Mouse (Mus musculus): ENCODE results near the gene Comt. TPM values are rescaled to one million over a fixed set of nuclear protein-coding genes. Genes with fewer than 3 reads are reported as not detected.
A peak's percentile ranks its signal among the peaks of the same experiment; 100 is the strongest.

Comt gene
- polyA plus RNA-seq, 1 experiment from 2014 or later = 110 TPM

DNA sequence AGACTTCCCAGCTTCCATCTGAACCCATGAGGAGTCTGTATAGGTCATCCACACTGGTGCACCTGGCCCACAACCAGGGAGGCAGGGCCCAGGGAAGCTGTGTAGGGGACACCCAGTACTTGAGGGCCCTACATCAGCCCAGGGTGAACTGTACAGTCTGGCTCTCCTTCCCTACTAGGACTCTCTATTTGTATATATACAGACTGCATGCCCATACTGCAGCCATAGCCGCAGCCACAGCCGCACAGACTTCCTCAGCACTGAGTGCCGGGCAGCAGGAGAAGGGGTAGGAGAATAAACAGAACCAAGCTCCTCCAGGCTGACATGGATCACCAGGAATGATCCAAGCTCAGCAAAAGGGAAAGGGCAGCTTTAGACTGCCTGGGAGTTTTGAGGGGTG, 34.2 kb upstream of the Comt start:
- H3K9me3 ChIP-seq (ENCODE audit: control insufficient read depth, low read length) = no peaks in the 10 kb centered on the region
- H3K4me1 ChIP-seq (ENCODE audit: control insufficient read depth, insufficient read depth, low read length) = peaks cover 20% of the 10 kb centered on the region
- H3K27me3 ChIP-seq (replicated peaks; ENCODE audit: control insufficient read depth, insufficient read depth, low read length) = no peaks in the 10 kb centered on the region
- no peak overlapping the region for H3K9ac ChIP-seq (ENCODE audit: low read depth, low read length)
- no peak overlapping the region for H3K4me3 ChIP-seq (ENCODE audit: low read length)
- H3K27ac ChIP-seq (ENCODE audit: low read length) = no peak overlapping the region
- no peaks in the 10 kb centered on the region for H3K36me3 ChIP-seq (ENCODE audit: control insufficient read depth, insufficient read depth, low read length)
- WGBS = 69% methylated on average over 3 of the region's 3 CpGs
- no peak overlapping the region for H3K4me2 ChIP-seq (ENCODE audit: low read depth, low read length)
- no peak for ATAC-seq

- no peaks in the 10 kb centered on the region for H3K36me3 ChIP-seq (ENCODE audit: control insufficient read depth, insufficient read depth, low read length)
- H3K9ac ChIP-seq (ENCODE audit: low read depth, low read length) = peak overlapping the region; percentile 54
- no peak overlapping the region; the same call in 1 of the 2 replicates for H3K4me3 ChIP-seq (ENCODE audit: low read length)
- H3K4me2 ChIP-seq (ENCODE audit: low read depth, low read length) = peak overlapping the region; percentile 30; the same call in 1 of the 2 replicates
- H3K27me3 ChIP-seq (replicated peaks; ENCODE audit: control insufficient read depth, insufficient read depth, low read length) = no peaks in the 10 kb centered on the region
- 0 out of 2 replicates have a peak overlapping the region, but pooled peaks have one; percentile 49 for H3K27ac ChIP-seq (ENCODE audit: low read length)
- peaks cover 20% of the 10 kb centered on the region for H3K4me1 ChIP-seq (ENCODE audit: control insufficient read depth, insufficient read depth, low read length)
- 6% methylated on average over 11 of the region's 11 CpGs for WGBS
- peak; percentile 87 for ATAC-seq
- H3K9me3 ChIP-seq (ENCODE audit: control insufficient read depth, low read length) = no peaks in the 10 kb centered on the region
These were observed 33.3 kb upstream of the Comt start for GRCm38 (mm10) chr16:18459955-18460370.

DNA sequence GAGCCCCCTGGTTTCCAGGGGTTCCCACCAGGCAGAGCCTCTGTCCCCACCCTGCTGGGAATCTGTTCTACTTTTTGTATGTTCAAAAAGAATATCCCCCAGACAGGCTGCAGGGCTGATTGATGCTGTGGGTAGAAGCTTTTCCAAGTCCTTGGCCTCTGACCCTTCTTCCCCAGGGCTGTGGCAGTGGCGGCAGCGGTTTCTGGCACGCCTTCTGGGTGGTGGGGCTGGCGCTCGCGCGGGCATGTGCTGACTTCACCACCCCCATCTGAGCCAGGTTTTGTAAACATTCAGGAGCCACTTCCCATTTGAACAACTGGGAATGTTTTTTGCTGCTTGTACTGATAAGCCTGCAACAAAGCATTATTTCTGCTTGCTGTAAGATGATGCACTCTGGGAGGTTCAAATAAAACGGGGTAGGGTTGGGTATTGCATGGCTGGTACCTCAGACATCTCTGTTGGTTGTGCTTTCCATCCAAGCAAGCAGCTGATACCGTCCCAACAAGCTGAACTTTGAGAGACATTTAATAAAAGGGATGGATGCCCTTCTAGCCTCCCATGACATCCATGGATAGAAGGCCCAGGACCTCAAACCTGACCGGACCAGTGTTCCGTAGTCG, 32.8 kb upstream of the Comt start:
- Histone ChIP-seq H3K4me1 (ENCODE audit: control insufficient read depth, insufficient read depth, low read length) (peaks cover 20% of the 10 kb centered on the region), H3K27ac (ENCODE audit: low read length) (peak overlapping the region; percentile 49; the same call in 1 of the 2 replicates), H3K9me3 (ENCODE audit: control insufficient read depth, low read length) (no peaks in the 10 kb centered on the region), H3K27me3 (replicated peaks; ENCODE audit: control insufficient read depth, insufficient read depth, low read length) (no peaks in the 10 kb centered on the region), H3K36me3 (ENCODE audit: control insufficient read depth, insufficient read depth, low read length) (no peaks in the 10 kb centered on the region), H3K4me3 (ENCODE audit: low read length) (no peak overlapping the region), H3K4me2 (ENCODE audit: low read depth, low read length) (peak overlapping the region; percentile 30; the same call in 1 of the 2 replicates), H3K9ac (ENCODE audit: low read depth, low read length) (peak overlapping the region; percentile 54; the same call in 1 of the 2 replicates)
- WGBS = 12% methylated on average over 12 of the region's 12 CpGs
- peak; percentile 42 for ATAC-seq

DNA sequence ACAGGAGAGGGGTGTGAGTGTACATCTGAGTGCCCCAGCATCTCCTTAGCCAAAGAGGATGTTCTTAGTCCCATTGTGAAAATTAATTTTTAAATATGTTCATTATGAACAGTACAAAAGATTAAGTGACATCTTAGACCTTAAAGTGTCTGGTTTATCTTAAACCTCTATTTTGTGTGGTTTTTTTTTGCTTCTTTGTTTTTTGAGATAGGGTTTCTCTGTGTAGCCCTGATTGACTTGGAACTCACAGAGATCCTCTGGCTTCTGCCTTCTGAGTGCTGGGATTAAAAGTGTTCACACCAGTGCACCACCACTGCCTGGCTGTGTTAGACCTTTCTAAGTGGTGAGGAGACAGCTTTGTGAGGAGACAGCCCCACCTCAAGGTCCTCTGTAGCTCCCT, 32.0 kb upstream of the Comt start:
- H3K9me3 ChIP-seq (ENCODE audit: control insufficient read depth, low read length) = no peaks in the 10 kb centered on the region
- no peaks in the 10 kb centered on the region for H3K36me3 ChIP-seq (ENCODE audit: control insufficient read depth, insufficient read depth, low read length)
- H3K4me3 ChIP-seq (ENCODE audit: low read length) = no peak overlapping the region
- no peak overlapping the region for H3K27ac ChIP-seq (ENCODE audit: low read length)
- peaks cover 20% of the 10 kb centered on the region for H3K4me1 ChIP-seq (ENCODE audit: control insufficient read depth, insufficient read depth, low read length)
- H3K27me3 ChIP-seq (replicated peaks; ENCODE audit: control insufficient read depth, insufficient read depth, low read length) = no peaks in the 10 kb centered on the region
- no peak overlapping the region for H3K4me2 ChIP-seq (ENCODE audit: low read depth, low read length)
- no peak for ATAC-seq
- H3K9ac ChIP-seq (ENCODE audit: low read depth, low read length) = no peak overlapping the region

DNA sequence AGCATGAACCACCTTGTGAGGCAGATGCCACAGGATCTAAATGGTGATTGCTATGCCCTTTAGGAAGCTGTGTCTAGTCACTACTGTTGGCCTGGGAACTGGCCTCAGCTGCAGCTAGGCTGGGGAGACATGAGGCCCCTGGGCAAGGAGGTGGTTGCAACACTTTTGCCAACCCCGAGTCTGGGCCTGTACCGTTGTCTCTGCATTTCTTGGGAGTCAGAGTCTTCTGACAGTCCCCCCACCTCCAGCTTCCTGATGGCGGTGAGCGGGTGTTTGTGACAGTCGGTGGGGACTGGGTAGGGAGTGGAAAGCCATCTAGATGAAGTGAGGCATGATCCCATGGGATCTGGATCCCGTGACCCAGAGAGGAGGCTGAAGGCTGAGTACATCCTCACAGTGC, 28.8 kb upstream of the Comt start:
- Histone ChIP-seq H3K4me3 (ENCODE audit: low read length) (no peak overlapping the region), H3K27me3 (replicated peaks; ENCODE audit: control insufficient read depth, insufficient read depth, low read length) (no peaks in the 10 kb centered on the region), H3K36me3 (ENCODE audit: control insufficient read depth, insufficient read depth, low read length) (no peaks in the 10 kb centered on the region), H3K4me2 (ENCODE audit: low read depth, low read length) (no peak overlapping the region), H3K4me1 (ENCODE audit: control insufficient read depth, insufficient read depth, low read length) (peaks cover 17% of the 10 kb centered on the region), H3K27ac (ENCODE audit: low read length) (no peak overlapping the region), H3K9ac (ENCODE audit: low read depth, low read length) (no peak overlapping the region), H3K9me3 (ENCODE audit: control insufficient read depth, low read length) (no peaks in the 10 kb centered on the region)
- 82% methylated on average over 6 of the region's 6 CpGs for WGBS
- ATAC-seq = no peak

GRCm38 (mm10) chr16:18453846-18454245, 27.2 kb upstream of the Comt start:
- no peak for ATAC-seq
- no peaks in the 10 kb centered on the region for H3K27me3 ChIP-seq (replicated peaks; ENCODE audit: control insufficient read depth, insufficient read depth, low read length)
- H3K4me1 ChIP-seq (ENCODE audit: control insufficient read depth, insufficient read depth, low read length) = peaks cover 2% of the 10 kb centered on the region
- WGBS = 63% methylated on average over 5 of the region's 5 CpGs
- H3K4me3 ChIP-seq (ENCODE audit: low read length) = no peak overlapping the region
- no peaks in the 10 kb centered on the region for H3K9me3 ChIP-seq (ENCODE audit: control insufficient read depth, low read length)
- no peaks in the 10 kb centered on the region for H3K36me3 ChIP-seq (ENCODE audit: control insufficient read depth, insufficient read depth, low read length)
- no peak overlapping the region for H3K9ac ChIP-seq (ENCODE audit: low read depth, low read length)
- H3K27ac ChIP-seq (ENCODE audit: low read length) = no peak overlapping the region
- H3K4me2 ChIP-seq (ENCODE audit: low read depth, low read length) = no peak overlapping the region

DNA sequence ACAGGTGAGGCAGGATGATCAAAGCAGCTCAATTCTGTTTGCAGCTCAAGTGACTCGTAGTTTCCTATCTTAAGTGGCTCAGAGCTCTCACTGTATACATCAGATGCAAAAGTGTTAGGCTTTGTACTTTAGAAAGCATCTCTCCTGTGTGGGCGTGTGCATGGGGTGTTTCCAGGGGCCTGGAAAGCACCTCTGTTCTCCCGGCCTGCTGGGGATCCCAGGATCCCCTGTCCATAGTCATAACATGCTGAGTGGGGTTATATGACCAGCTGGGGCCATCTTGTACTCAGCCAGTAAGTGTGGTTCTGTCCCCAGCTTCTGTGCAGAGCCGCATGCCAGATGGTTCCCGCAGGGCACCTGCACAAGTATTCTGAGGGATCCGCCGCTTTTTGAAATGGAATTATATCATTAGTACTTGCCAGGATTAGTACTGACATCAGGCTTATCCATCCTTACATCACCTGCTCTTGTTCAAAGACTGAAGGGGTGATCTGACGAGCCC, 25.8 kb upstream of the Comt start:
- no peak for ATAC-seq
- Histone ChIP-seq H3K36me3 (ENCODE audit: control insufficient read depth, insufficient read depth, low read length) (no peaks in the 10 kb centered on the region), H3K4me2 (ENCODE audit: low read depth, low read length) (no peak overlapping the region), H3K27me3 (replicated peaks; ENCODE audit: control insufficient read depth, insufficient read depth, low read length) (no peaks in the 10 kb centered on the region), H3K4me1 (ENCODE audit: control insufficient read depth, insufficient read depth, low read length) (peaks cover 7% of the 10 kb centered on the region), H3K27ac (ENCODE audit: low read length) (no peak overlapping the region), H3K4me3 (ENCODE audit: low read length) (no peak overlapping the region), H3K9ac (ENCODE audit: low read depth, low read length) (peak overlapping the region; percentile 18; the same call in 1 of the 2 replicates), H3K9me3 (ENCODE audit: control insufficient read depth, low read length) (no peaks in the 10 kb centered on the region)
- 79% methylated on average over 8 of the region's 8 CpGs for WGBS

- Histone ChIP-seq H3K9ac (ENCODE audit: low read depth, low read length) (peak overlapping the region; percentile 18; the same call in 1 of the 2 replicates), H3K9me3 (ENCODE audit: control insufficient read depth, low read length) (no peaks in the 10 kb centered on the region), H3K4me3 (ENCODE audit: low read length) (no peak overlapping the region), H3K4me2 (ENCODE audit: low read depth, low read length) (no peak overlapping the region), H3K4me1 (ENCODE audit: control insufficient read depth, insufficient read depth, low read length) (peaks cover 7% of the 10 kb centered on the region), H3K27ac (ENCODE audit: low read length) (no peak overlapping the region), H3K27me3 (replicated peaks; ENCODE audit: control insufficient read depth, insufficient read depth, low read length) (no peaks in the 10 kb centered on the region), H3K36me3 (ENCODE audit: control insufficient read depth, insufficient read depth, low read length) (no peaks in the 10 kb centered on the region)
- ATAC-seq = no peak
- WGBS = 51% methylated on average over 9 of the region's 9 CpGs
These were observed 25.0 kb upstream of the Comt start for GRCm38 (mm10) chr16:18451486-18452181.

- Histone ChIP-seq H3K27me3 (replicated peaks; ENCODE audit: control insufficient read depth, insufficient read depth, low read length) (no peaks in the 10 kb centered on the region), H3K4me3 (ENCODE audit: low read length) (no peak overlapping the region), H3K9ac (ENCODE audit: low read depth, low read length) (no peak overlapping the region), H3K36me3 (ENCODE audit: control insufficient read depth, insufficient read depth, low read length) (no peaks in the 10 kb centered on the region), H3K4me1 (ENCODE audit: control insufficient read depth, insufficient read depth, low read length) (peaks cover 7% of the 10 kb centered on the region), H3K9me3 (ENCODE audit: control insufficient read depth, low read length) (no peaks in the 10 kb centered on the region), H3K4me2 (ENCODE audit: low read depth, low read length) (no peak overlapping the region), H3K27ac (ENCODE audit: low read length) (no peak overlapping the region)
- peak; percentile 56 for ATAC-seq
- 88% methylated on average over 4 of the region's 4 CpGs for whole genome bisulfite sequencing
These were observed 22.4 kb upstream of the Comt start for GRCm38 (mm10) chr16:18449005-18449404.

Measured in intestine, embryonic 16.5 days (tissue).